Comparison of ENCODE assay signal across 19 mouse cellular contexts in the genomic region with DNA sequence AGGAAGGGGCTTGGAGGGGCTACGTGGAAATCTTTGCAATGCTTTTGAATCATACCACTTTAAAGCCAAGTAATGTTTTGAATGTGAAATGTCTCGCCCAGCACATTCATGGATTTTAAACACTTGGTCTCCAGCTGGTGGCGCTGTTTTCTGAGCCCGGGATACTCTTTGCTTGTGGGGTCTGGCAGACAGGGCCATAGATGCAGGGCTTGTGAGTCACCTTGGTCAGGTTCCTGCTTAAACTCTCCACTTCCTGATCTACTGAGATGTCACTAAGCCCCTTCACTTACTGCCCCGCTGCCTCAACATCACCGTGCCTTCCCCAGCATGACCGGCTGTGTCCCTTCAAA. TPM values are rescaled to one million over a fixed set of nuclear protein-coding genes. Genes with fewer than 3 reads are reported as not detected.
DNase-seq lines count a peak whose midpoint lies in the region; ATAC-seq and TF ChIP-seq lines count a peak whose summit lies in the region.
"Had no signal": no experiment of that assay in that cellular context is flagged by ENCODE, and none has a peak within 500 bp of the region (broad histone marks: within the 10 kb centered on the region; RNA-seq: fewer than 3 reads in every experiment).

No protein-coding gene starts in this region.

- intact Hi-C loops in gastrocnemius, adult 2 months (cut with DNase I) = no loop called here

- H3K9ac ChIP-seq in forebrain, embryonic 11.5 days (ENCODE audit: low read length) = no peak overlapping the region
- H3K9ac ChIP-seq in forebrain, embryonic 14.5 days (ENCODE audit: low read length) = no peak overlapping the region
- H3K9ac ChIP-seq in hindbrain, embryonic 12.5 days = no peak overlapping the region
- H3K9ac ChIP-seq in hindbrain, embryonic 14.5 days = no peak overlapping the region
- H3K9ac ChIP-seq: embryonic facial prominence, embryonic 15.5 days; hindbrain, embryonic 15.5 days; liver, embryonic 14.5 days; midbrain, embryonic 13.5 days had no signal

- ATAC-seq in forebrain, embryonic 11.5 days (replicated peaks; ENCODE audit: low FRiP score) = no peak
- no peak for ATAC-seq in forebrain, embryonic 14.5 days
- ATAC-seq in hindbrain, embryonic 12.5 days (ENCODE audit: low FRiP score) = no peak
- ATAC-seq in hindbrain, embryonic 14.5 days (ENCODE audit: low FRiP score) = no peak
- ATAC-seq: midbrain, embryonic 13.5 days had no signal

- no peaks in the 10 kb centered on the region for H3K27me3 ChIP-seq in forebrain, embryonic 11.5 days (ENCODE audit: control insufficient read depth, insufficient read depth, low read length)
- no peaks in the 10 kb centered on the region for H3K27me3 ChIP-seq in forebrain, embryonic 14.5 days (replicated peaks; ENCODE audit: control insufficient read depth, insufficient read depth, low read length)
- no peaks in the 10 kb centered on the region for H3K27me3 ChIP-seq in hindbrain, embryonic 12.5 days
- no peaks in the 10 kb centered on the region for H3K27me3 ChIP-seq in hindbrain, embryonic 14.5 days (ENCODE audit: control insufficient read depth, insufficient read depth, low read length)
- H3K27me3 ChIP-seq: embryonic facial prominence, embryonic 15.5 days; hindbrain, embryonic 15.5 days; midbrain, embryonic 13.5 days had no signal

- H3K4me1 ChIP-seq in forebrain, embryonic 11.5 days (replicated peaks; ENCODE audit: control insufficient read depth, insufficient read depth, low read length) = no peaks in the 10 kb centered on the region
- no peaks in the 10 kb centered on the region for H3K4me1 ChIP-seq in forebrain, embryonic 14.5 days (ENCODE audit: control insufficient read depth, insufficient read depth, low read length)
- H3K4me1 ChIP-seq in hindbrain, embryonic 12.5 days = peaks cover 3% of the 10 kb centered on the region; the same call in 1 of the 2 replicates
- H3K4me1 ChIP-seq in hindbrain, embryonic 14.5 days (replicated peaks; ENCODE audit: control insufficient read depth, insufficient read depth, low read length) = no peaks in the 10 kb centered on the region
- H3K4me1 ChIP-seq: embryonic facial prominence, embryonic 15.5 days; hindbrain, embryonic 15.5 days; midbrain, embryonic 13.5 days had no signal

- no peak overlapping the region for H3K4me3 ChIP-seq in forebrain, embryonic 11.5 days (ENCODE audit: low read depth, low read length)
- no peak overlapping the region for H3K4me3 ChIP-seq in forebrain, embryonic 14.5 days (ENCODE audit: low read depth, low read length)
- no peak overlapping the region for H3K4me3 ChIP-seq in hindbrain, embryonic 12.5 days
- H3K4me3 ChIP-seq in hindbrain, embryonic 14.5 days (replicated peaks; ENCODE audit: low read length) = no peak overlapping the region
- H3K4me3 ChIP-seq in gastrocnemius, adult 2 months = no peak overlapping the region
- H3K4me3 ChIP-seq: embryonic facial prominence, embryonic 15.5 days; hindbrain, embryonic 15.5 days; midbrain, embryonic 13.5 days had no signal

- H3K27ac ChIP-seq in forebrain, embryonic 11.5 days (ENCODE audit: low read depth, low read length) = no peak overlapping the region
- H3K27ac ChIP-seq in forebrain, embryonic 14.5 days (ENCODE audit: low read depth, low read length) = no peak overlapping the region
- 0 out of 2 replicates have a peak overlapping the region, but pooled peaks have one; percentile 13 for H3K27ac ChIP-seq in hindbrain, embryonic 12.5 days
- no peak overlapping the region for H3K27ac ChIP-seq in hindbrain, embryonic 14.5 days
- H3K27ac ChIP-seq in gastrocnemius, adult 2 months = no peak overlapping the region
- H3K27ac ChIP-seq: embryonic facial prominence, embryonic 15.5 days; hindbrain, embryonic 15.5 days; liver, embryonic 14.5 days; midbrain, embryonic 13.5 days had no signal

- H3K4me2 ChIP-seq in forebrain, embryonic 11.5 days (ENCODE audit: low read depth, low read length, severe bottlenecking) = no peak overlapping the region
- no peak overlapping the region for H3K4me2 ChIP-seq in forebrain, embryonic 14.5 days (ENCODE audit: low read length)
- no peak overlapping the region for H3K4me2 ChIP-seq in hindbrain, embryonic 12.5 days (replicated peaks)
- H3K4me2 ChIP-seq in hindbrain, embryonic 14.5 days (replicated peaks) = no peak overlapping the region
- H3K4me2 ChIP-seq: embryonic facial prominence, embryonic 15.5 days; hindbrain, embryonic 15.5 days; midbrain, embryonic 13.5 days had no signal

- DNase-seq in forebrain, embryonic 11.5 days (ENCODE audit: low spot score) = peak; percentile 38
- DNase-seq in forebrain, embryonic 14.5 days (ENCODE audit: low spot score) = no peak
- no peak for DNase-seq in hindbrain, embryonic 14.5 days (ENCODE audit: low spot score)
- DNase-seq in thymus, postnatal 4 days = peak; percentile 11
- DNase-seq in thymus, postnatal 0 days (ENCODE audit: low spot score) = no peak
- DNase-seq in embryo, embryonic 11 days = no peak
- DNase-seq in gastrocnemius, adult 2 months = no peak
- DNase-seq: cerebellum, adult 11-12 months; gastrocnemius, postnatal 36 days; layer of hippocampus, adult 9-11 months; left cerebral cortex, postnatal 4 days; right cerebral cortex, postnatal 14 days had no signal

- TF ChIP-seq CTCF in gastrocnemius, adult 2 months (IDR thresholded peaks at IDR 0.05) = no peak

- 84% methylated on average over 7 of the region's 7 CpGs for WGBS in forebrain, embryonic 11.5 days
- 81% methylated on average over 7 of the region's 7 CpGs for WGBS in forebrain, embryonic 14.5 days
- WGBS in hindbrain, embryonic 12.5 days = 72% methylated on average over 7 of the region's 7 CpGs
- WGBS in hindbrain, embryonic 14.5 days = 83% methylated on average over 7 of the region's 7 CpGs

- no peaks in the 10 kb centered on the region; the same call in 1 of the 2 replicates for H3K9me3 ChIP-seq in forebrain, embryonic 11.5 days (ENCODE audit: control insufficient read depth, low read length)
- no peaks in the 10 kb centered on the region for H3K9me3 ChIP-seq in forebrain, embryonic 14.5 days (replicated peaks; ENCODE audit: control insufficient read depth, low read length)
- H3K9me3 ChIP-seq in hindbrain, embryonic 12.5 days (replicated peaks) = no peaks in the 10 kb centered on the region
- no peaks in the 10 kb centered on the region for H3K9me3 ChIP-seq in hindbrain, embryonic 14.5 days (ENCODE audit: control insufficient read depth, low read length)
- H3K9me3 ChIP-seq: embryonic facial prominence, embryonic 15.5 days; hindbrain, embryonic 15.5 days; midbrain, embryonic 13.5 days had no signal

- no peaks in the 10 kb centered on the region for H3K36me3 ChIP-seq in forebrain, embryonic 11.5 days (ENCODE audit: control insufficient read depth, insufficient read depth, low read length)
- no peaks in the 10 kb centered on the region for H3K36me3 ChIP-seq in forebrain, embryonic 14.5 days (ENCODE audit: control insufficient read depth, insufficient read depth, low read length)
- no peaks in the 10 kb centered on the region for H3K36me3 ChIP-seq in hindbrain, embryonic 12.5 days
- H3K36me3 ChIP-seq in hindbrain, embryonic 14.5 days (replicated peaks; ENCODE audit: control insufficient read depth, insufficient read depth) = no peaks in the 10 kb centered on the region
- H3K36me3 ChIP-seq: embryonic facial prominence, embryonic 15.5 days; hindbrain, embryonic 15.5 days; midbrain, embryonic 13.5 days had no signal

RNA-seq across cellular contexts. Expression of a gene that starts 11.3 kb away (rescaled TPM):
- not detected in 2 replicates for polyA plus RNA-seq in forebrain, embryonic 11.5 days (2014; fragmentation: Nextera tagmentation; extraction: Ambion mirVana)
- not detected in 2 replicates for polyA plus RNA-seq in forebrain, embryonic 14.5 days (2014; fragmentation: Nextera tagmentation; extraction: Ambion mirVana)
- 0.40 TPM in 1 of 2 replicates, not detected in the other for polyA plus RNA-seq in hindbrain, embryonic 12.5 days (2016; fragmentation: Nextera tagmentation; extraction: Ambion mirVana)
- polyA plus RNA-seq in hindbrain, embryonic 14.5 days (2014; fragmentation: Nextera tagmentation; extraction: Ambion mirVana) = not detected in 2 replicates
- polyA plus RNA-seq in thymus, postnatal 0 days (2015; fragmentation: Nextera tagmentation; extraction: Ambion mirVana) = not detected in 2 replicates
- not detected for total RNA-seq in gastrocnemius, adult 2 months (2021)
- total RNA-seq: adrenal gland, adult 18-20 months; gastrocnemius, postnatal 36 days; left cerebral cortex, postnatal 4 days had no signal
- polyA plus RNA-seq: embryonic facial prominence, embryonic 15.5 days; hindbrain, embryonic 15.5 days; kidney, embryonic 14.5 days; liver, embryonic 14.5 days; midbrain, embryonic 13.5 days had no signal

RNA-seq across cellular contexts. Expression of a gene that starts 13.6 kb away (rescaled TPM):
- polyA plus RNA-seq in forebrain, embryonic 11.5 days (2014; fragmentation: Nextera tagmentation; extraction: Ambion mirVana) = not detected in 2 replicates
- not detected in 2 replicates for polyA plus RNA-seq in forebrain, embryonic 14.5 days (2014; fragmentation: Nextera tagmentation; extraction: Ambion mirVana)
- not detected in 2 replicates for polyA plus RNA-seq in hindbrain, embryonic 12.5 days (2016; fragmentation: Nextera tagmentation; extraction: Ambion mirVana)
- polyA plus RNA-seq in hindbrain, embryonic 14.5 days (2014; fragmentation: Nextera tagmentation; extraction: Ambion mirVana) = not detected in 2 replicates
- not detected in 2 replicates for polyA plus RNA-seq in thymus, postnatal 0 days (2015; fragmentation: Nextera tagmentation; extraction: Ambion mirVana)
- under 1 TPM; 0.31 TPM for total RNA-seq in gastrocnemius, adult 2 months (2021)
- total RNA-seq: left cerebral cortex, postnatal 4 days had no signal
- polyA plus RNA-seq: embryonic facial prominence, embryonic 15.5 days; hindbrain, embryonic 15.5 days; kidney, embryonic 14.5 days; liver, embryonic 14.5 days; midbrain, embryonic 13.5 days had no signal

Comparison
In these comparisons a context has a peak if more than half of its experiments do, and no peak if none do; other contexts are left out.
1. DNase-seq: peak in forebrain, embryonic 11.5 days (single experiment) and thymus, postnatal 4 days (single experiment); none in forebrain, embryonic 14.5 days (single experiment), hindbrain, embryonic 14.5 days (single experiment), thymus, postnatal 0 days (single experiment), embryo, embryonic 11 days (single experiment) and gastrocnemius, adult 2 months (single experiment).